Mouse (Mus musculus): ENCODE measurements at regions not wholly inside any gene's neighbourhood (a gene's known extent, or its start where the extent isn't known, plus 50 kb on each side); places are given as distances from the start of the nearest gene placed in this dataset.

- no peak for DNase-seq
- intact Hi-C loops (cut with DNase I), result no loop called here
These were observed 121.8 kb downstream of the Rchy1 start for GRCm38 (mm10) chr5:91841066-91841465.

GRCm38 (mm10) chr5:91828481-91828880 is 134.4 kb downstream of the Rchy1 start:
- no peak for DNase-seq
- intact Hi-C loops (cut with DNase I), result no loop called here

- DNase-seq, result no peak
- intact Hi-C loops (cut with DNase I), result no loop called here
These were observed 136.2 kb downstream of the Rchy1 start for GRCm38 (mm10) chr5:91826636-91827035.

- intact Hi-C loops (cut with DNase I), result no loop called here
- DNase-seq, result no peak
These were observed 139.9 kb downstream of the Rchy1 start for GRCm38 (mm10) chr5:91822844-91823576.

GRCm38 (mm10) chr5:91818800-91819199 is 144.1 kb downstream of the Rchy1 start:
- no peak for DNase-seq

GRCm38 (mm10) chr5:91818195-91818594 is 144.7 kb downstream of the Rchy1 start:
- intact Hi-C loops (cut with DNase I), result no loop called here
- DNase-seq, result no peak

More at GRCm38 (mm10) chr5:91818800-91819199, 144.1 kb downstream of the Rchy1 start:
- intact Hi-C loops (cut with DNase I), result no loop called here

GRCm38 (mm10) chr5:91816376-91816950 is 146.4 kb downstream of the Rchy1 start:
- intact Hi-C loops (cut with DNase I), result no loop called here
- DNase-seq, result no peak

- intact Hi-C loops (cut with DNase I), result no loop called here
These were observed 147.9 kb downstream of the Rchy1 start for GRCm38 (mm10) chr5:91814956-91815355.

GRCm38 (mm10) chr5:91814417-91814762 is 148.5 kb downstream of the Rchy1 start:
- intact Hi-C loops (cut with DNase I), result no loop called here
- DNase-seq, result no peak

More at GRCm38 (mm10) chr5:91814956-91815355, 147.9 kb downstream of the Rchy1 start:
- DNase-seq, result no peak

GRCm38 (mm10) chr5:91813547-91814416 is 149.1 kb downstream of the Rchy1 start:
- intact Hi-C loops (cut with DNase I), result no loop called here
- no peak for DNase-seq

- intact Hi-C loops (cut with DNase I), result no loop called here
- no peak for DNase-seq
These were observed 155.5 kb downstream of the Rchy1 start for GRCm38 (mm10) chr5:91807070-91808065.

GRCm38 (mm10) chr5:91801297-91801980 is 161.4 kb downstream of the Rchy1 start:
- intact Hi-C loops (cut with DNase I), result no loop called here
- no peak for DNase-seq

- intact Hi-C loops (cut with DNase I), result no loop called here
- DNase-seq, result peak in 1 of 2 experiments; percentile 21
These were observed 165.5 kb downstream of the Rchy1 start for GRCm38 (mm10) chr5:91797362-91797761.

- DNase-seq, result no peak
- intact Hi-C loops (cut with DNase I), result no loop called here
These were observed 170.1 kb downstream of the Rchy1 start for GRCm38 (mm10) chr5:91792732-91793131.

GRCm38 (mm10) chr5:91790412-91790811 is 172.5 kb downstream of the Rchy1 start:
- intact Hi-C loops (cut with DNase I), result no loop called here
- no peak for DNase-seq

GRCm38 (mm10) chr5:91783966-91784365 is 178.9 kb downstream of the Rchy1 start:
- intact Hi-C loops (cut with DNase I), result no loop called here
- DNase-seq, result no peak

- intact Hi-C loops (cut with DNase I), result no loop called here
- no peak for DNase-seq
These were observed 185.9 kb downstream of the Rchy1 start for GRCm38 (mm10) chr5:91776971-91777370.

- DNase-seq, result no peak
- intact Hi-C loops (cut with DNase I), result no loop called here
These were observed 188.8 kb downstream of the Rchy1 start for GRCm38 (mm10) chr5:91774065-91774464.

GRCm38 (mm10) chr5:91767886-91768285 is 195.0 kb downstream of the Rchy1 start:
- intact Hi-C loops (cut with DNase I), result no loop called here
- no peak for DNase-seq

GRCm38 (mm10) chr5:91767060-91767459 is 195.8 kb downstream of the Rchy1 start:
- intact Hi-C loops (cut with DNase I), result no loop called here
- no peak for DNase-seq

Measured in heart, postnatal 14 days (tissue).